Mouse (Mus musculus): ENCODE results near the gene Tmem35b. TPM values are rescaled to one million over a fixed set of nuclear protein-coding genes. Genes with fewer than 3 reads are reported as not detected.
"Not testable (repeated sequence)": the region's sequence is repeated elsewhere in the genome, so short reads cannot be mapped to it uniquely, and the experiment has no call there.

Gene Tmem35b
- polyA plus RNA-seq (2015; fragmentation: Nextera tagmentation; extraction: Ambion mirVana), result 12.6 and 13.9 TPM in 2 replicates

DNA sequence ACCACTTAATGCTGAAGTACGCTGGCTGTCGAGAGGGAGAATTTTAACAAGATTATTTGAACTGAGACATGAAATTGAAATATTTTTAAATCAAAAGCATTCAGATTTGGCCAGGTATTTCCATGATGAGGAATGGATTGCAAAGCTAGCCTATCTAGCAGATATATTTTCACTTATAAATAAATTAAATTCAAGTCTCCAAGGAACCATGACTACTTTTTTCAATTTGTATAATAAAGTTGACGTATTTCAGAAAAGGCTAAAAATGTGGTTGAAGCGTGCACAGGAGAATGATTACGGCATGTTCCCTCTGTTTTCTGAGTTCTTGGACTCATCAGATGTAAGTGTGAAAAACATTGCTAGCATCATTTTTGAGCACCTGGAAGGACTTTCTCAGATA lies at the start of gene Tmem35b:
TSS of gene Tmem35b (plus strand) at position 301 of the 400 bp plus-strand sequence.
- H3K4me1 ChIP-seq, result peaks cover 11% of the 10 kb centered on the region
- H3K27ac ChIP-seq (replicated peaks), result no peak within 1 kb of the TSS
- no peaks in the 10 kb centered on the region for H3K9me3 ChIP-seq
- no peak within 1 kb of the TSS for H3K4me2 ChIP-seq
- no peak within 1 kb of the TSS for H3K9ac ChIP-seq
- peaks cover 25% of the 10 kb centered on the region for H3K36me3 ChIP-seq
- no peak for ATAC-seq (ENCODE audit: extremely low read depth, insufficient number of reproducible peaks, low FRiP score, low TSS enrichment)
- H3K4me3 ChIP-seq, result no peak within 1 kb of the TSS
- 91% methylated on average over 5 of the region's 5 CpGs for WGBS
- H3K27me3 ChIP-seq (replicated peaks), result no peaks in the 10 kb centered on the region

DNA sequence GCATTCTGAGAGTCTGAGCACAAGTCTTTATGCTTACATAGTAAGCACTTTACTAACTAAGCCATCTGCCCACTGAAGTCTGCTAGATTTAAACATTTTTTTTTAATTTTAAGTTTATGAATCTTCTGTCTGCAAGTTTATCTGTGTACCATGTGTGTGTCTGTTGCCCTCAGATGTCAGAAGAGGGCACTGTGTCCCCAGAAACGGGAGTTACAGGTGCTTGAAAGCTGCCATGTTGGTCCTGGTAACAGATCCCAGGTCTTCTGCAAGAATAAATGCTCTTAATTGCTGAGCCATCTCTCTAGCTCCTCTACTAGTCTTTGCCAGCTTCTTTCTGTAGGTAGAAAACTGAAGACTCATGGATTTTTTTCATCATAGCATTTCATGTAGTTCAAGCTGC lies 48.6 kb upstream of the Tmem35b start:
- Histone ChIP-seq H3K4me3 (no peak overlapping the region), H3K4me1 (peaks cover 9% of the 10 kb centered on the region), H3K4me2 (no peak overlapping the region), H3K27ac (replicated peaks) (no peak overlapping the region), H3K27me3 (replicated peaks) (no peaks in the 10 kb centered on the region), H3K36me3 (no peaks in the 10 kb centered on the region), H3K9ac (no peak overlapping the region), H3K9me3 (no peaks in the 10 kb centered on the region)
- whole genome bisulfite sequencing, result 52% methylated on average over 1 of the region's 1 CpGs
- ATAC-seq (ENCODE audit: extremely low read depth, insufficient number of reproducible peaks, low FRiP score, low TSS enrichment), result no peak

DNA sequence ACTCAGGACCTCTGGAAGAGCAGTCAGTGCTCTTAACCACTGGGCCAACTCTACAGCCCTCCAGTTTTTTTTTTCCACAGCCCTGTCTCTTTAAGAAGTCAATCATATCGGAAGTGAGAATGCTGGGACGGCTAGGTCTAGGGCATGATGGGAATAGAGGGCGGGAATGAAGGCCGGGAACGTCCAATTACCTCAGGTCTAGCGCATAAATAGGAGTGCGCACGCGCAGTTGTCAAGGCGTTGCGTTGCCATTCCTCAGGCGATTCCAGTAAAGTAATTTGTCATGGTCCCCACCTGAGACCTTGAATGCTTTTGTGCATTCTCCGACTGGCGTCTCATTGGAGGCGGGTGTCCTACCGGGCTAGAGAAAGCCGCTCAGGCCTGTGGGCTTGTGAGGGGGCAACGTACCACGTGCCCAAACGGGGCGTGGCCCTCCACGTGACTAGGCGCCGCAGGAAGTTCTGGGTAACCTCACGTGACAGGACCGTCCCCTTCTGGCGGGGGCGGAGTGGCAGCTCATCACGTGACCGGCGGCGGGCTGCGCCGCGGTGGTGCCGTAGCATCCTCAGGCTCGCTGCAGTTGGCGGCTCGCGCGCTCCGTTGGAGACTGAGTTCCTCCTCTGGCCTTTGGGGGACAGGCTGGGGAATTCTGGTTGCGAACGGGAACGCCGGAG lies 46.5 kb upstream of the Tmem35b start, which contains the start of gene Zmym6:
TSS of gene Zmym6 (plus strand) at position 509 of the 674 bp plus-strand sequence.
- Histone ChIP-seq H3K27ac (replicated peaks) (peak within 1 kb of the TSS; percentile 90), H3K27me3 (replicated peaks) (no peaks in the 10 kb centered on the region), H3K9me3 (no peaks in the 10 kb centered on the region), H3K4me1 (peaks cover 9% of the 10 kb centered on the region), H3K4me3 (peak within 1 kb of the TSS; percentile 69), H3K9ac (peak within 1 kb of the TSS; percentile 86), H3K4me2 (peak within 1 kb of the TSS; percentile 85), H3K36me3 (no peaks in the 10 kb centered on the region)
- 1% methylated on average over 46 of the region's 46 CpGs for WGBS
- peak; percentile 97 for ATAC-seq (ENCODE audit: extremely low read depth, insufficient number of reproducible peaks, low FRiP score, low TSS enrichment)

DNA sequence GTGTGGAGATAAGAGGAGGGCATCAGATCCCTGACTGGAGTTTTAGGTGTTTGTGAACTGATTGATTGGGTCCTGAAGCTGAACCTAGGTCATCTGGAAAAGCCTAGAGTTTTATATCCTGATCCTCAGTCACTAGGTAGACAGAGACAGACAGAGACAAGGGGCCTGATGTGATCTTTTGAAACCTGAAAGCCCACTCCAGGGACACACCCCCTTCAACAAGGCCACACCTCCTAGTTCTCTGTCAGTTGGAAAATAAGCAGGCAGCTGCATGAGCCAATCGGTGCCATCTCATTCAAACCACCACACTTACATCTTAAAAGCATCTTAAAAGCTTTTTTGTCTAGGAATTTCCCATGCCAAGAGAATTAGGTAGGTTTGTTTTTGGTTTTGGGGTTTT lies 42.7 kb upstream of the Tmem35b start:
- Histone ChIP-seq H3K4me3 (no peak overlapping the region), H3K4me1 (peaks cover 9% of the 10 kb centered on the region), H3K27ac (replicated peaks) (no peak overlapping the region), H3K27me3 (replicated peaks) (no peaks in the 10 kb centered on the region), H3K9ac (no peak overlapping the region), H3K36me3 (no peaks in the 10 kb centered on the region), H3K4me2 (no peak overlapping the region), H3K9me3 (no peaks in the 10 kb centered on the region)
- ATAC-seq (ENCODE audit: extremely low read depth, insufficient number of reproducible peaks, low FRiP score, low TSS enrichment), result no peak
- WGBS, result 21% methylated on average over 1 of the region's 1 CpGs

DNA sequence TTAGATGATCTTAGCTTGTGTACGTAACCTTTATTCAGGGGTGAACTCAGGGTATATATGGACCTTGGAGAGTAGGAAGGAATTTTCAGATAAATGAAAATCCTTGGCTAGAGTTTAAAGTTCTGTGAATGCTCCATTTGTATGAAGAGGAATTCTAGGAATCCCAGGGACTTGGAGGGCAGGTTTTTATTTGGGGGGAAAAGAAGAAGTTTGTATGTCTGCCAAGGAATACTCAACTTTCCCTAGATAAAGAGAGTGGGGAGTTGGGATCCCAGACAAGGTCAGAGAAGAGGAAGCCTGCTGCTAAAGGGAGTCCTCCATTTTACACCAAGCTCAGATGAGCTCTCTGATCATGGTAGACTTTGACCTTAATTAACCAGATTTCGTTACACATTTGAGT lies 40.4 kb upstream of the Tmem35b start:
- peaks cover 2% of the 10 kb centered on the region for H3K4me1 ChIP-seq
- H3K4me3 ChIP-seq, result no peak overlapping the region
- peaks cover under 1% of the 10 kb centered on the region; the same call in 1 of the 2 replicates for H3K36me3 ChIP-seq
- no peak overlapping the region for H3K4me2 ChIP-seq
- H3K27ac ChIP-seq (replicated peaks), result no peak overlapping the region
- 66% methylated on average over 2 of the region's 2 CpGs for WGBS
- H3K9me3 ChIP-seq, result no peaks in the 10 kb centered on the region
- H3K27me3 ChIP-seq (replicated peaks), result no peaks in the 10 kb centered on the region
- H3K9ac ChIP-seq, result no peak overlapping the region
- ATAC-seq (ENCODE audit: extremely low read depth, insufficient number of reproducible peaks, low FRiP score, low TSS enrichment), result no peak

DNA sequence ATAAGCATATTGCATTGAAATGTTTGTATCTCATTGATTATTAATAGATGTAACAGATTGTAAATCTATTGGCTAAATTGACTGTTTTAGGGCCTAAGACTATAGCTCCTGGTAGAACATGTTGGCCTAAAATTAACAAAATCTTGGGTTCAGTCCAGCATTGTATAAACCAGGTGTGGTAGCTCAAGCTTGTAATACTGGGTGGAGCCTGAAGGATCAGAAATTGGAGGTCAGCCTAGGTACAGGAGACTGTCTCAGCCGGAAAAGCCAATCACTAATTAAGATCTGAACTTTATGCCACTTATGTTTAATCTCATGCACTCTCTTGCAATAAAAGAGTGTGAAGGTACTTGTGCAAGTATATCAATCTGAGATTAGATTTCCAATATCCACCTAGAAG lies 37.7 kb upstream of the Tmem35b start:
- no peak overlapping the region for H3K27ac ChIP-seq (replicated peaks)
- H3K36me3 ChIP-seq, result peaks cover 22% of the 10 kb centered on the region
- no peak for ATAC-seq (ENCODE audit: extremely low read depth, insufficient number of reproducible peaks, low FRiP score, low TSS enrichment)
- H3K4me2 ChIP-seq, result no peak overlapping the region
- H3K4me3 ChIP-seq, result no peak overlapping the region
- H3K9me3 ChIP-seq, result no peaks in the 10 kb centered on the region
- no peaks in the 10 kb centered on the region for H3K4me1 ChIP-seq
- 86% methylated on average over 1 of the region's 1 CpGs for WGBS
- H3K9ac ChIP-seq, result no peak overlapping the region
- no peaks in the 10 kb centered on the region for H3K27me3 ChIP-seq (replicated peaks)

GRCm38 (mm10) chr4:127091188-127091587 lies 32.3 kb upstream of the Tmem35b start:
- 68% methylated on average over 1 of the region's 1 CpGs for WGBS
- no peaks in the 10 kb centered on the region for H3K27me3 ChIP-seq (replicated peaks)
- peaks cover 45% of the 10 kb centered on the region for H3K36me3 ChIP-seq
- H3K4me3 ChIP-seq, result no peak overlapping the region
- ATAC-seq (ENCODE audit: extremely low read depth, insufficient number of reproducible peaks, low FRiP score, low TSS enrichment), result no peak
- no peak overlapping the region for H3K9ac ChIP-seq
- H3K4me1 ChIP-seq, result no peaks in the 10 kb centered on the region
- H3K4me2 ChIP-seq, result no peak overlapping the region
- no peak overlapping the region for H3K27ac ChIP-seq (replicated peaks)
- no peaks in the 10 kb centered on the region for H3K9me3 ChIP-seq

DNA sequence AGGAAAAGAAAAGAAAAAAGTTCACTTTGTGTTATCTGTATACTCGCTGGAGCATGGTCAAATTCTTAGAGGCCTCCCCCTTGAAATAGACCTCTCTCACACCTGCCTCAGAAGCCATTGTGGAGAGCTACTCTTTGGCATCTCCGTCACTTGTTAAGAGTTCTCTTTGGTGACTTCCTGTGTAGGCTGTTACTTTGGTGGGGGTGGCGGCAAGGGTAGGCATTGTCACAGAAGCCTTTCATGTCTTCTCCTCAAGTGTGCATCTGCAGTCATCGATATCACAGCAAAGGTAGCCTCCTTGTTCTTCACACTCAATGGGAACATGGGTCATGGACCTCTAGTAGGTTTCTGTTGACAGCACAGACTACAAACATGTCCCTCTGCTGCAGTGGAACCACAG lies 28.4 kb upstream of the Tmem35b start:
- no peak overlapping the region for H3K4me3 ChIP-seq
- H3K27ac ChIP-seq (replicated peaks), result no peak overlapping the region
- ATAC-seq (ENCODE audit: extremely low read depth, insufficient number of reproducible peaks, low FRiP score, low TSS enrichment), result no peak
- no peaks in the 10 kb centered on the region for H3K9me3 ChIP-seq
- H3K4me1 ChIP-seq, result no peaks in the 10 kb centered on the region
- H3K27me3 ChIP-seq (replicated peaks), result no peaks in the 10 kb centered on the region
- WGBS, result 80% methylated on average over 4 of the region's 4 CpGs
- H3K4me2 ChIP-seq, result no peak overlapping the region
- H3K9ac ChIP-seq, result no peak overlapping the region
- peaks cover 27% of the 10 kb centered on the region for H3K36me3 ChIP-seq

GRCm38 (mm10) chr4:127099552-127099951 lies 23.9 kb upstream of the Tmem35b start:
- H3K27me3 ChIP-seq (replicated peaks); ATAC-seq (ENCODE audit: extremely low read depth, insufficient number of reproducible peaks, low FRiP score, low TSS enrichment); H3K9me3 ChIP-seq; H3K4me1 ChIP-seq; H3K4me2 ChIP-seq; H3K9ac ChIP-seq; H3K4me3 ChIP-seq; H3K27ac ChIP-seq (replicated peaks): not testable (repeated sequence)
- H3K36me3 ChIP-seq, result peaks cover 20% of the 10 kb centered on the region
- WGBS, result 89% methylated on average over 1 of the region's 2 CpGs

GRCm38 (mm10) chr4:127107566-127107965 lies 15.9 kb upstream of the Tmem35b start:
- ATAC-seq (ENCODE audit: extremely low read depth, insufficient number of reproducible peaks, low FRiP score, low TSS enrichment), result no peak

GRCm38 (mm10) chr4:127110570-127110969 lies 12.9 kb upstream of the Tmem35b start:
- H3K9ac ChIP-seq, result no peak overlapping the region
- 61% methylated on average over 4 of the region's 4 CpGs for WGBS
- no peak overlapping the region for H3K27ac ChIP-seq (replicated peaks)
- peaks cover 4% of the 10 kb centered on the region; the same call in 1 of the 2 replicates for H3K9me3 ChIP-seq
- H3K4me2 ChIP-seq, result no peak overlapping the region
- no peak overlapping the region for H3K4me3 ChIP-seq
- no peaks in the 10 kb centered on the region for H3K27me3 ChIP-seq (replicated peaks)
- ATAC-seq (ENCODE audit: extremely low read depth, insufficient number of reproducible peaks, low FRiP score, low TSS enrichment), result no peak
- no peaks in the 10 kb centered on the region for H3K4me1 ChIP-seq
- H3K36me3 ChIP-seq, result peaks cover 43% of the 10 kb centered on the region

More at GRCm38 (mm10) chr4:127107566-127107965, 15.9 kb upstream of the Tmem35b start:
- WGBS, result 87% methylated on average over 4 of the region's 4 CpGs
- H3K27ac ChIP-seq (replicated peaks), result no peak overlapping the region
- no peak overlapping the region for H3K4me2 ChIP-seq
- H3K4me1 ChIP-seq, result no peaks in the 10 kb centered on the region
- no peaks in the 10 kb centered on the region for H3K27me3 ChIP-seq (replicated peaks)
- peaks cover 4% of the 10 kb centered on the region; the same call in 1 of the 2 replicates for H3K9me3 ChIP-seq
- H3K9ac ChIP-seq, result no peak overlapping the region
- peaks cover 49% of the 10 kb centered on the region for H3K36me3 ChIP-seq
- no peak overlapping the region for H3K4me3 ChIP-seq

DNA sequence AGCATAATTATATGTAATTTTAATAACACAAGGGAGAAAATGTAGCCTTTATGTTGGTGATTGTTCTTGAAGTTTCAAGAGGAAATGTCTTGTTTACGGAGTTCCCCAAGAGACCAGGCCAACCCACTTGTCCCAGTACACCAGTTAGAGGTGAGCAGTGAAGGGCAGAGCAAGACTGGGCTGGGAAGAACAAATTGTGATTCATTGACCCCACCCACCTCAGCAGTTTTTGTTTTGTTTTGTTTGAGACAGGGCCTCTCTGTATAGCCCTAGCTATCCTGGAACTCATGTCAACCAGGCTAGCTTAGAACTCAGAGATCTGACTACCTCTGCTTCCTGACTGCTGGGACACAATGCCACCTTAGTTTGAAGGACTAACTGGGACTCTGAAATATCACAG lies 840 bp downstream of the Tmem35b start:
- no peak for ATAC-seq (ENCODE audit: extremely low read depth, insufficient number of reproducible peaks, low FRiP score, low TSS enrichment)
- H3K9me3 ChIP-seq, result no peaks in the 10 kb centered on the region
- H3K36me3 ChIP-seq, result peaks cover 34% of the 10 kb centered on the region
- 83% methylated on average over 1 of the region's 1 CpGs for WGBS
- no peak overlapping the region for H3K4me2 ChIP-seq
- no peak overlapping the region for H3K9ac ChIP-seq
- peaks cover 11% of the 10 kb centered on the region for H3K4me1 ChIP-seq
- H3K27me3 ChIP-seq (replicated peaks), result no peaks in the 10 kb centered on the region
- H3K27ac ChIP-seq (replicated peaks), result no peak overlapping the region
- H3K4me3 ChIP-seq, result no peak overlapping the region

Measured in heart, embryonic 13.5 days (tissue).